ENCODE assay signal across 8 mouse cellular contexts in genomic region chr8:95677591-95678023, GRCm38 (mm10). TPM values are rescaled to one million over a fixed set of nuclear protein-coding genes. Genes with fewer than 3 reads are reported as not detected.
DNase-seq lines count a peak whose midpoint lies in the region; ATAC-seq and TF ChIP-seq lines count a peak whose summit lies in the region.

No protein-coding gene starts in this region.

- DNase-seq in lung, adult 2 months, result no peak
- no peak for DNase-seq in lung, postnatal 10 days
- no peak for DNase-seq in brain, embryonic 14.5 days (ENCODE audit: low read depth)
- DNase-seq in liver, embryonic 14.5 days (ENCODE audit: low read depth in 3 of 3, low spot score in 3 of 3), result no peak
- DNase-seq in thymus, postnatal 25 days, result peak; percentile 14
- no peak for DNase-seq in urinary bladder, postnatal 14 days (ENCODE audit: low spot score)
- DNase-seq in layer of hippocampus, adult 8-10 months (ENCODE audit: low spot score in 2 of 2), result no peak

- H3K4me1 ChIP-seq in lung, adult 2 months (ENCODE audit: control insufficient read depth, insufficient read depth, low read length), result no peaks in the 10 kb centered on the region
- H3K4me1 ChIP-seq in forebrain, embryonic 16.5 days (replicated peaks; ENCODE audit: control insufficient read depth, insufficient read depth, low read length), result peaks cover 14% of the 10 kb centered on the region
- H3K4me1 ChIP-seq in liver, embryonic 14.5 days (replicated peaks; ENCODE audit: control insufficient read depth in 2 of 2, insufficient read depth in 2 of 2, low read length in 1 of 2), result no peaks in the 10 kb centered on the region

- peak overlapping the region; percentile 81 for H3K9ac ChIP-seq in forebrain, embryonic 16.5 days (replicated peaks; ENCODE audit: low read depth, low read length)
- H3K9ac ChIP-seq in liver, embryonic 14.5 days (replicated peaks), result no peak overlapping the region

- no peak for TF ChIP-seq CTCF in lung, adult 2 months (IDR thresholded peaks at IDR 0.05; ENCODE audit: insufficient read depth, low read length)
- no peak for TF ChIP-seq CTCF in brain, embryonic 14.5 days (IDR thresholded peaks at IDR 0.05; ENCODE audit: borderline replicate concordance, extremely low read depth, insufficient read depth, insufficient read length)
- no peak for TF ChIP-seq CTCF in liver, embryonic 14.5 days (IDR thresholded peaks at IDR 0.05; ENCODE audit: low read depth)

- peaks cover 7% of the 10 kb centered on the region; the same call in 1 of the 2 replicates for H3K27me3 ChIP-seq in forebrain, embryonic 16.5 days (replicated peaks; ENCODE audit: control insufficient read depth, insufficient read depth, low read length)
- peaks cover 43% of the 10 kb centered on the region for H3K27me3 ChIP-seq in liver, embryonic 14.5 days (ENCODE audit: control insufficient read depth, insufficient read depth, low read length)

- TF ChIP-seq EP300 in liver, embryonic 14.5 days (IDR thresholded peaks at IDR 0.05; ENCODE audit: low read depth), result no peak

- no peaks in the 10 kb centered on the region for H3K9me3 ChIP-seq in forebrain, embryonic 16.5 days (ENCODE audit: control insufficient read depth, low read length)
- H3K9me3 ChIP-seq in liver, embryonic 14.5 days (ENCODE audit: control insufficient read depth, low read length), result no peaks in the 10 kb centered on the region

- no peaks in the 10 kb centered on the region for H3K36me3 ChIP-seq in forebrain, embryonic 16.5 days (ENCODE audit: control insufficient read depth, insufficient read depth)
- H3K36me3 ChIP-seq in liver, embryonic 14.5 days (replicated peaks; ENCODE audit: control insufficient read depth, insufficient read depth, low read depth), result no peaks in the 10 kb centered on the region

- TF ChIP-seq POLR2A in lung, adult 2 months (IDR thresholded peaks at IDR 0.05; ENCODE audit: borderline replicate concordance, extremely low read depth, low read depth, low read length), result no peak
- peak; percentile 45 for TF ChIP-seq POLR2A in brain, embryonic 14.5 days (IDR thresholded peaks at IDR 0.05; ENCODE audit: borderline replicate concordance, extremely low read depth, insufficient read depth, insufficient read length, poor library complexity, severe bottlenecking)

- WGBS in lung, adult 2 months, result 2% methylated on average over 46 of the region's 48 CpGs
- under 1% methylated on average over 42 of the region's 48 CpGs for WGBS in forebrain, embryonic 16.5 days
- WGBS in liver, embryonic 14.5 days (ENCODE audit: insufficient replicate concordance), result 1% methylated on average over 39 of the region's 48 CpGs

- H3K4me3 ChIP-seq in lung, adult 2 months (replicated peaks; ENCODE audit: extremely low read depth, low read depth, low read length), result peak overlapping the region; percentile 25
- H3K4me3 ChIP-seq in forebrain, embryonic 16.5 days (replicated peaks; ENCODE audit: low read length), result peak overlapping the region; percentile 82
- peak overlapping the region in 1 of 2 experiments; percentile 41; a peak in 2 of 4 replicates for H3K4me3 ChIP-seq in liver, embryonic 14.5 days (ENCODE audit: insufficient read depth in 1 of 2, low read depth in 2 of 2, low read length in 2 of 2)

- peak overlapping the region; percentile 63 for H3K27ac ChIP-seq in forebrain, embryonic 16.5 days (ENCODE audit: low read length)
- no peak overlapping the region for H3K27ac ChIP-seq in liver, embryonic 14.5 days

- H3K4me2 ChIP-seq in forebrain, embryonic 16.5 days (ENCODE audit: low read length), result peak overlapping the region; percentile 72
- peak overlapping the region; percentile 57 for H3K4me2 ChIP-seq in liver, embryonic 14.5 days (ENCODE audit: low read depth)

- peak; percentile 72 for ATAC-seq in forebrain, embryonic 16.5 days
- ATAC-seq in liver, embryonic 14.5 days (ENCODE audit: insufficient read depth), result no peak

RNA-seq across cellular contexts. Expression of gene Ndrg4, which starts 0.8 kb away (rescaled TPM):
- 17.4 and 21.5 TPM in 2 replicates for polyA plus RNA-seq in lung, adult 2 months (2012; rRNA removed)
- 348 and 357 TPM in 2 replicates for polyA plus RNA-seq in brain, embryonic 14.5 days (2012; rRNA removed)
- polyA plus RNA-seq in forebrain, embryonic 16.5 days (2015; fragmentation: Nextera tagmentation; extraction: Ambion mirVana), result 221 and 296 TPM in 2 replicates
- 0.81 and 0.95 TPM in 2 replicates for polyA plus RNA-seq in liver, embryonic 14.5 days (2012; rRNA removed)
- polyA plus RNA-seq in liver, embryonic 14.5 days (2014; fragmentation: Nextera tagmentation; extraction: Ambion mirVana), result 0.62 and 1.0 TPM in 2 replicates
- 1,000 to 10,000 TPM; 1,272 to 1,518 (median 1,383) TPM for total RNA-seq in layer of hippocampus, adult 8-10 months (2022)

RNA-seq across cellular contexts. Expression of gene Setd6, which starts 38.1 kb away (rescaled TPM):
- 8.9 and 13.8 TPM in 2 replicates for polyA plus RNA-seq in lung, adult 2 months (2012; rRNA removed)
- 24.9 and 25.0 TPM in 2 replicates for polyA plus RNA-seq in brain, embryonic 14.5 days (2012; rRNA removed)
- 28.1 and 31.2 TPM in 2 replicates for polyA plus RNA-seq in forebrain, embryonic 16.5 days (2015; fragmentation: Nextera tagmentation; extraction: Ambion mirVana)
- polyA plus RNA-seq in liver, embryonic 14.5 days (2012; rRNA removed), result 8.2 and 16.0 TPM in 2 replicates
- 15.0 and 17.4 TPM in 2 replicates for polyA plus RNA-seq in liver, embryonic 14.5 days (2014; fragmentation: Nextera tagmentation; extraction: Ambion mirVana)
- 10 to 100 TPM; 18.7 to 27.8 (median 23.9) TPM for total RNA-seq in layer of hippocampus, adult 8-10 months (2022)

RNA-seq across cellular contexts. Expression of gene Gins3, which starts 44.4 kb away (rescaled TPM):
- polyA plus RNA-seq in lung, adult 2 months (2012; rRNA removed), result 0.91 and 1.3 TPM in 2 replicates
- polyA plus RNA-seq in brain, embryonic 14.5 days (2012; rRNA removed), result 4.6 and 6.2 TPM in 2 replicates
- 10.8 and 11.5 TPM in 2 replicates for polyA plus RNA-seq in forebrain, embryonic 16.5 days (2015; fragmentation: Nextera tagmentation; extraction: Ambion mirVana)
- polyA plus RNA-seq in liver, embryonic 14.5 days (2012; rRNA removed), result 3.2 and 4.9 TPM in 2 replicates
- polyA plus RNA-seq in liver, embryonic 14.5 days (2014; fragmentation: Nextera tagmentation; extraction: Ambion mirVana), result 9.4 and 9.8 TPM in 2 replicates
- 1 to 10 TPM; 1.8 to 3.4 (median 2.5) TPM for total RNA-seq in layer of hippocampus, adult 8-10 months (2022)
